Mouse (Mus musculus): ENCODE data around the gene Pon2. TPM values are rescaled to one million over a fixed set of nuclear protein-coding genes. Genes with fewer than 3 reads are reported as not detected.
"Not testable (repeated sequence)": the region's sequence is repeated elsewhere in the genome, so short reads cannot be mapped to it uniquely, and the experiment has no call there.

Pon2 gene
- total RNA-seq (2021) = 10 to 100 TPM; 17.6 to 18.7 TPM

GRCm38 (mm10) chr6:5298092-5298554 is at the start of gene Pon2:
Pon2 (minus strand) TSS chr6:5298455.
- peak; percentile 7 to 90 for DNase-seq (ENCODE audit: extremely low spot score in 1 of 2, low spot score in 2 of 2)
- intact Hi-C loops (cut with DNase I) = loop anchor here (5.0 kb wide), 1 partner anchor 84 kb away; the partner anchor contains the start of gene Asb4

- DNase-seq (ENCODE audit: extremely low spot score in 1 of 2, low spot score in 2 of 2) = peak in 1 of 2 experiments; percentile 40
- intact Hi-C loops (cut with DNase I) = no loop called here
Observed at GRCm38 (mm10) chr6:5344255-5344654, 46.0 kb upstream of the Pon2 start.

GRCm38 (mm10) chr6:5339283-5339682 is 41.0 kb upstream of the Pon2 start:
- intact Hi-C loops (cut with DNase I); DNase-seq (ENCODE audit: extremely low spot score in 1 of 2, low spot score in 2 of 2): not testable (repeated sequence)

GRCm38 (mm10) chr6:5338781-5339180 is 40.5 kb upstream of the Pon2 start:
- DNase-seq (ENCODE audit: extremely low spot score in 1 of 2, low spot score in 2 of 2); intact Hi-C loops (cut with DNase I): not testable (repeated sequence)

- intact Hi-C loops (cut with DNase I) = not testable (repeated sequence)
Observed at GRCm38 (mm10) chr6:5336016-5336415, 37.8 kb upstream of the Pon2 start.

GRCm38 (mm10) chr6:5334021-5334420 is 35.8 kb upstream of the Pon2 start:
- DNase-seq (ENCODE audit: extremely low spot score in 1 of 2, low spot score in 2 of 2) = no peak
- intact Hi-C loops (cut with DNase I) = no loop called here

More at GRCm38 (mm10) chr6:5336016-5336415, 37.8 kb upstream of the Pon2 start:
- not testable (repeated sequence) for DNase-seq (ENCODE audit: extremely low spot score in 1 of 2, low spot score in 2 of 2)

GRCm38 (mm10) chr6:5332560-5333150 is 34.4 kb upstream of the Pon2 start:
- intact Hi-C loops (cut with DNase I) = loop anchor here (2.0 kb wide), 1 partner anchor 16 kb away; no protein-coding TSS in a partner anchor
- DNase-seq (ENCODE audit: extremely low spot score in 1 of 2, low spot score in 2 of 2) = no peak

- intact Hi-C loops (cut with DNase I) = no loop called here
- DNase-seq (ENCODE audit: extremely low spot score in 1 of 2, low spot score in 2 of 2) = no peak
Observed at GRCm38 (mm10) chr6:5325122-5325521, 26.9 kb upstream of the Pon2 start.

- intact Hi-C loops (cut with DNase I); DNase-seq (ENCODE audit: extremely low spot score in 1 of 2, low spot score in 2 of 2): not testable (repeated sequence)
Observed at GRCm38 (mm10) chr6:5324101-5324500, 25.8 kb upstream of the Pon2 start.

- intact Hi-C loops (cut with DNase I) = loop anchor here (2.0 kb wide), 1 partner anchor 16 kb away; no protein-coding TSS in a partner anchor
- no peak for DNase-seq (ENCODE audit: extremely low spot score in 1 of 2, low spot score in 2 of 2)
Observed at GRCm38 (mm10) chr6:5316630-5317029, 18.4 kb upstream of the Pon2 start.

- DNase-seq (ENCODE audit: extremely low spot score in 1 of 2, low spot score in 2 of 2) = no peak
- intact Hi-C loops (cut with DNase I) = no loop called here
Observed at GRCm38 (mm10) chr6:5315053-5315759, 17.0 kb upstream of the Pon2 start.

GRCm38 (mm10) chr6:5313951-5314590 is 15.8 kb upstream of the Pon2 start:
- DNase-seq (ENCODE audit: extremely low spot score in 1 of 2, low spot score in 2 of 2) = no peak
- intact Hi-C loops (cut with DNase I) = no loop called here

GRCm38 (mm10) chr6:5310491-5310890 is 12.2 kb upstream of the Pon2 start:
- no peak for DNase-seq (ENCODE audit: extremely low spot score in 1 of 2, low spot score in 2 of 2)
- intact Hi-C loops (cut with DNase I) = no loop called here

- intact Hi-C loops (cut with DNase I) = no loop called here
- DNase-seq (ENCODE audit: extremely low spot score in 1 of 2, low spot score in 2 of 2) = no peak
Observed at GRCm38 (mm10) chr6:5309595-5310197, 11.4 kb upstream of the Pon2 start.

- no peak for DNase-seq (ENCODE audit: extremely low spot score in 1 of 2, low spot score in 2 of 2)
- intact Hi-C loops (cut with DNase I) = no loop called here
Observed at GRCm38 (mm10) chr6:5305926-5306325, 7.7 kb upstream of the Pon2 start.

- intact Hi-C loops (cut with DNase I) = no loop called here
- no peak for DNase-seq (ENCODE audit: extremely low spot score in 1 of 2, low spot score in 2 of 2)
Observed at GRCm38 (mm10) chr6:5304956-5305355, 6.7 kb upstream of the Pon2 start.

- intact Hi-C loops (cut with DNase I) = no loop called here
- no peak for DNase-seq (ENCODE audit: extremely low spot score in 1 of 2, low spot score in 2 of 2)
Observed at GRCm38 (mm10) chr6:5300629-5301028, 2.4 kb upstream of the Pon2 start.

GRCm38 (mm10) chr6:5299561-5299960 is 1.3 kb upstream of the Pon2 start:
- intact Hi-C loops (cut with DNase I) = loop anchor here (5.0 kb wide), 1 partner anchor 83 kb away; the partner anchor contains the start of gene Asb4
- DNase-seq (ENCODE audit: extremely low spot score in 1 of 2, low spot score in 2 of 2) = no peak

All from left cerebral cortex, postnatal 10 days (tissue).